Mouse (Mus musculus) spleen, postnatal 10 days (tissue): Measurements from ENCODE around the gene Olfr344.

Experiments
- DNase-seq, 2 experiments: peaks; one replicate each; pipeline ENCODE4 v3.0.0; 2021 to 2022; ENCODE audit warnings: low spot score in 2 of 2

The Olfr344 gene

GRCm38 (mm10) chr2:36566362-36566761, at the start of gene Olfr344:
TSS of gene Olfr344 (plus strand) at chr2:36566662.
- DNase-seq = no peak

- no peak for DNase-seq
Observed at GRCm38 (mm10) chr2:36524698-36525097, 41.8 kb upstream of the Olfr344 start, which contains the start of gene Olfr342. TSS of gene Olfr342 (plus strand) at chr2:36524998.

DNA sequence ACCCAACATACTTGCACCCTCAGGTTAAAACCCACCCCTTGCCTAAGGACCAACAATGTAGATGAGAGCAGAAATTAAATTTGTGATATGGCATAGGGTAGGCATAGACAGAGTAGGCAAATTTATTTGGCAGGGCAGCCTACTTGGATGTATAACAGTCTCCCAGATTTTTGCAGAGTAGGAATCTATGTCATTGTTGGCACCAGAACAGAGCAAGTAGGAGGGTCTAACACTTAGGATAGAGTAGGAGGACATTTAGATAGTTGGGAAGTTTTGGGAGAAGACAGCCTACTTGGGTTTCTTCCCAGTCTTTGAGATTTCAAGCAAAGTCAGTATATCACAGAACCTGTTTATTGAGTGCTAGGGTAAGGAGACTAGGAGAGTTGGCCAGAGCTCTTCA, 1.3 kb upstream of the Olfr344 start:
- DNase-seq = no peak

DNA sequence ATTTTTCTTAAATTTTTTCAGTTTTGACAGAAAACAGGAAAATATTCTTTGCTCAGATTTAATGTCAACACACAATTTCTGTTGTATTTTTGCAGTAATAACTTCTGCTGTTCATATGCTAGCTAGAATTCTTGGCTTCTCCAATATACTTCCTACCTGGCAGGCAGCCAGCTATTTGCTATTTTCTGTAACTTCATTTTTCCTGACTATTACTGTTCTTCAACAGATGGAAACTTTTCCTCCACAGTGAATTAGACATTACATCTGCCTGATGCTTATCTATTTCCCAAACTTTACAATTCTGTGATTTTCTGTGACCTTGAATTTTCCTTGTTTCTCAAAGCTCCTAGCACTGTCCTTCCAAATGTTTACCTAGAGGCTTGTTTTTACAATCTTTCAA, 560 bp downstream of the Olfr344 start:
- no peak for DNase-seq

- no peak for DNase-seq
Observed at GRCm38 (mm10) chr2:36567845-36568244, 1.4 kb downstream of the Olfr344 start.
